Mouse (Mus musculus) lung, embryonic 14.5 days (tissue): ENCODE results near the gene Kif2a. TPM values are rescaled to one million over a fixed set of nuclear protein-coding genes. Genes with fewer than 3 reads are reported as not detected.
A peak's percentile ranks its signal among the peaks of the same experiment; 100 is the strongest.

Experiments
- ATAC-seq: fragments of 200-750 bp; cut with Nextera tagmentation; 2 replicates; pipeline ENCODE4 v1.8.0; 2017; ENCODE audit warnings: mild to moderate bottlenecking, moderate TSS enrichment, moderate library complexity; ENCODE audit not compliant: insufficient read depth
- DNase-seq: peaks from one replicate; pipeline ENCODE4 v3.0.0-alpha.2; 2015
- H3K27ac ChIP-seq: fragments of 300-500 bp; sonication (generic); 2 replicates; pipeline ENCODE4 v1.5.1; 2014; ENCODE audit warnings: low read depth, mild to moderate bottlenecking, moderate library complexity
- H3K27me3 ChIP-seq: fragments of 300-500 bp; sonication (generic); 2 replicates; pipeline ENCODE4 v1.6.1; 2014; ENCODE audit warnings: low read length, control low read depth; ENCODE audit not compliant: insufficient read depth
- H3K36me3 ChIP-seq: fragments of 300-500 bp; sonication (generic); 2 replicates; pipeline ENCODE4 v1.6.1; 2014; ENCODE audit warnings: control low read depth; ENCODE audit not compliant: insufficient read depth
- H3K4me1 ChIP-seq: fragments of 300-500 bp; sonication (generic); 2 replicates; pipeline ENCODE4 v1.6.1; 2014; ENCODE audit warnings: antibody characterized with exemption, control low read depth; ENCODE audit not compliant: insufficient read depth
- H3K4me2 ChIP-seq: fragments of 300-500 bp; sonication (generic); 2 replicates; pipeline ENCODE4 v1.6.1; 2014; ENCODE audit warnings: mild to moderate bottlenecking
- H3K4me3 ChIP-seq: fragments of 300-500 bp; sonication (generic); 2 replicates; pipeline ENCODE4 v1.5.1; 2014; ENCODE audit warnings: low read depth, low read length
- H3K9ac ChIP-seq: fragments of 300-500 bp; sonication (generic); 2 replicates; pipeline ENCODE4 v1.6.1; 2014
- H3K9me3 ChIP-seq: fragments of 300-500 bp; sonication (generic); 2 replicates; pipeline ENCODE4 v1.6.1; 2016; ENCODE audit warnings: low read depth, low read length, control low read depth
- CTCF ChIP-seq: IDR thresholded peaks from 2 replicates; pipeline ENCODE4 v1.5.1; 2016; ENCODE audit warnings: antibody characterized with exemption, low read depth
- WGBS: fragments of 180-500 bp; shearing (Covaris S2); extraction: QIAGEN DNeasy Blood & Tissue Kit; methylation state at CpG from one replicate; pipeline ENCODE4 v1.1.7; 2014; 5-methylcytosine and 5-hydroxymethylcytosine counted together
- polyA plus RNA-seq: library from polyadenylated mRNA; unstranded; fragments of >200 nt; fragmentation: Nextera tagmentation; extraction: Ambion mirVana; gene quantifications from 2 replicates; pipeline ENCODE4 v1.2.1, GENCODE M21; 2014

The Kif2a gene
- polyA plus RNA-seq: 27.2 and 29.1 TPM in 2 replicates

- Histone ChIP-seq H3K4me1 (no peaks in the 10 kb centered on the region), H3K4me2 (peak within 1 kb of the TSS; percentile 82), H3K9me3 (no peaks in the 10 kb centered on the region), H3K9ac (peak within 1 kb of the TSS; percentile 91), H3K27ac (peak within 1 kb of the TSS; percentile 96), H3K27me3 (no peaks in the 10 kb centered on the region), H3K4me3 (peak within 1 kb of the TSS; percentile 94), H3K36me3 (no peaks in the 10 kb centered on the region)
- peak; percentile 72 for DNase-seq
- TF ChIP-seq CTCF: no peak
- WGBS: under 1% methylated on average over 69 of the region's 87 CpGs
- ATAC-seq: peak; percentile 66
Measured at GRCm38 (mm10) chr13:107021461-107022265, at the start of gene Kif2a. Kif2a (minus strand) TSS chr13:107022126.

DNA sequence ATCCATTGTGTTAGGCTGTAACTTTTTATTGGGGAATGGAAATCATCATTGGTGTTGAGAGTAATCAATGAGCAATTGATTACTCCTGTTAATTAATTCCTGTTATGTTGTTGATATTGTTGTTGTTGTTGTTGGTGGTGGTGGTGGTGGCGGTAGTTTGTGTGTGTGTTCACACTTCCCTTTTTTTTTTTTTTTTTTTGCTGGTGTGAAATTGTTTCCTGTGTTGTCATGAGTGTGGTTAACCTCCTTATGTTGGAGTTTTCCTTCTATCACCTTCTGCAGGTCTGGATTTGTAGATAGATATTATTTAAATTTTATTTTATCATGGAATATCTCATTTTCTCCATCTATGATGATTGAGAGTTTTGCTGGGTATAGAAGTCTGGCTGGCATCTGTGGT, 47.1 kb upstream of the Kif2a start:
- H3K4me3 ChIP-seq: no peak overlapping the region
- ATAC-seq (no peak), DNase-seq (no peak)
- H3K9ac ChIP-seq: no peak overlapping the region
- no peaks in the 10 kb centered on the region for H3K9me3 ChIP-seq
- H3K36me3 ChIP-seq: no peaks in the 10 kb centered on the region
- no peak overlapping the region for H3K27ac ChIP-seq
- TF ChIP-seq CTCF: no peak
- H3K4me2 ChIP-seq: no peak overlapping the region
- WGBS: 93% methylated on average over 1 of the region's 1 CpGs
- no peaks in the 10 kb centered on the region for H3K27me3 ChIP-seq
- H3K4me1 ChIP-seq: no peaks in the 10 kb centered on the region

DNA sequence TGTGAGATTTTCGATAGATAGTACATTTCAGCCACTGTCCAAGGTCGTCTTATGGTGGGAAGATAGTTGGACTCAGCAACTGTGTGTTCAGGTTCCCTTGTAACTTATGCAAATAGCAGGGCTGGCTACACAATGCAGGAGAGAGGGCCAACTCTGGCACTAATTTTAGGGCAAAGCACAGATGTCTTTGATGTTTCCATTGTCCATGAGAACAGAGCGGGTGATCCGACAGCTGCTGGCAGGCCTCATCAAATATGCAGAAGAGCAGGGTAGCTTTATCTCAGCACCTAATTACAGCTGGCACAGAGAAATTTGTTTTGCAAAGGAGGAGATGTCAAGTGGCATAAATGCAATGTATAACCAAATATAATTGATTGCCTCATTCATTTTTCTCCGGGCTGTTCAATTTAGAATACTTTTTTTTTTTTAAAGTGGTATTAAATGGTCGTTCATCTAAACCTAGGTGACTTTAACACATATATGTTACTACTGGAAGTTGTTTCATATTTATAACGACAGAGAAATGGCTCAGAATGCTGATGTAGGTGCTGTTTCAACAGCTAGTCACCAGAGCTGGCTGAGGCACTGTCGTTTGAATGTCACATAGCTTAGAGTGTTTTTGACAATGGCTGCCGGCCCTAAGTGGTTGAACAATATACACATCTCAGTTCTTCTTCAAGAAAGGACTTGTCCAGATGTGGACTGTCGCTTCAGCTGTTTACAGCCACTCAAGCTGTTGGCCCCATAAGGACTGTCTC, 43.4 kb upstream of the Kif2a start:
- Histone ChIP-seq H3K9me3 (no peaks in the 10 kb centered on the region), H3K36me3 (no peaks in the 10 kb centered on the region), H3K4me3 (no peak overlapping the region), H3K4me2 (no peak overlapping the region; the same call in 1 of the 2 replicates), H3K27me3 (no peaks in the 10 kb centered on the region), H3K4me1 (no peaks in the 10 kb centered on the region), H3K9ac (no peak overlapping the region), H3K27ac (no peak overlapping the region)
- ATAC-seq: no peak
- no peak for DNase-seq
- 59% methylated on average over 10 of the region's 10 CpGs for WGBS
- TF ChIP-seq CTCF: no peak

DNA sequence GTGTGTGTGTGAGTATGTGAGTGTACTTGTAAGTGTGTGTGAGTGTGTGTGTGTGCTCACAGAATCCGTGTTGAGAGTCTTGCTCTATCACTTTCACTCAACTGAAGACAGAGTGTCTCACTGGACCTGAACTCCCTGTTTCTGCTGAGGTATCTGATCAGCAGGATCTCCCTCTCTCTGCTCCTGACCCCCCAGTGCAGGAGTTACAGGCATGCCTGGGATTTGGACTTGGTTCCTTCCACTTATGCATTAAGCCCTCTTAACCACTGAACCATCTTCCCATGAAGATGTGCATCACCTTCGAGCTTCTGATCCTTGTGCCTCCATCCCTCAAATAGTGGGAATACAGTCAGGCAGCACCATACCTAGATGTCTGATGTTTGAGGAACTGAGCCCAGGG, 42.3 kb upstream of the Kif2a start:
- H3K27me3 ChIP-seq: no peaks in the 10 kb centered on the region
- H3K4me1 ChIP-seq: no peaks in the 10 kb centered on the region
- ATAC-seq: no peak
- no peaks in the 10 kb centered on the region for H3K9me3 ChIP-seq
- H3K4me2 ChIP-seq: no peak overlapping the region
- H3K27ac ChIP-seq: no peak overlapping the region
- H3K9ac ChIP-seq: no peak overlapping the region; the same call in 1 of the 2 replicates
- H3K4me3 ChIP-seq: no peak overlapping the region
- TF ChIP-seq CTCF: no peak
- no peaks in the 10 kb centered on the region for H3K36me3 ChIP-seq
- no peak for DNase-seq
- 73% methylated on average over 2 of the region's 2 CpGs for WGBS

GRCm38 (mm10) chr13:107063115-107063807, 41.3 kb upstream of the Kif2a start:
- H3K9me3 ChIP-seq: no peaks in the 10 kb centered on the region
- 46% methylated on average over 7 of the region's 7 CpGs for WGBS
- DNase-seq (no peak), ATAC-seq (peak; percentile 68)
- H3K36me3 ChIP-seq: no peaks in the 10 kb centered on the region
- TF ChIP-seq CTCF: no peak
- no peak overlapping the region for H3K9ac ChIP-seq
- H3K27me3 ChIP-seq: no peaks in the 10 kb centered on the region
- H3K4me1 ChIP-seq: no peaks in the 10 kb centered on the region
- H3K4me2 ChIP-seq: no peak overlapping the region
- no peak overlapping the region for H3K4me3 ChIP-seq
- no peak overlapping the region for H3K27ac ChIP-seq

DNA sequence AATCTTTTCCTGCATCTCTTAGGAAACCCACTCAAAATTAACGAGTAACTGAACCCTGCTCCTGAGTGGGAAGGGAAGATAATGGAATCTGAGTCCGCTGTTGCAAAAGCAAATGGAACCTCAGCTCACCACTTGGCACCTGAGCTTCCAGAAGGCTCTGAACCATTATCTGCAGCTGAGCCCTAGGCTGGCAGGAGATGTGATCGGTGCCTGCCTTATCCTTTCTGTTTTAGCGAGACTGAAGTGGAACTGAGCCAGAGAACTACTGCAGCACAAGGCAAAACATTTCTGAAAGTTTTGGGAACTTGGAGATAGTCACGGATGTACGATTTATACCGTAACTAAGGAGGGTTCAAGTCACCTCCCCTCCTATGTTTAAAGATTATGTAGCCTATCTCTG, 38.2 kb upstream of the Kif2a start:
- WGBS: 80% methylated on average over 7 of the region's 7 CpGs
- Histone ChIP-seq H3K9me3 (no peaks in the 10 kb centered on the region), H3K4me3 (no peak overlapping the region)

More for the DNA sequence above, 38.2 kb upstream of the Kif2a start:
- no peak for TF ChIP-seq CTCF
- no peak overlapping the region for H3K4me2 ChIP-seq
- no peaks in the 10 kb centered on the region for H3K36me3 ChIP-seq
- no peaks in the 10 kb centered on the region for H3K4me1 ChIP-seq
- no peak overlapping the region for H3K9ac ChIP-seq
- ATAC-seq (no peak), DNase-seq (no peak)
- H3K27me3 ChIP-seq: no peaks in the 10 kb centered on the region
- H3K27ac ChIP-seq: no peak overlapping the region
